Mouse (Mus musculus) forebrain, embryonic 15.5 days (tissue): ENCODE measurements at regions not wholly inside any gene's neighbourhood (a gene's known extent, or its start where the extent isn't known, plus 50 kb on each side); places are given as distances from the start of the nearest gene placed in this dataset.

Experiments
- ATAC-seq: fragments of 200-750 bp; cut with Nextera tagmentation; replicated peaks from 2 replicates; pipeline ENCODE4 v1.8.0; 2017; ENCODE audit warnings: mild to moderate bottlenecking, moderate TSS enrichment, moderate library complexity
- H3K27ac ChIP-seq: fragments of 300-500 bp; sonication (generic); replicated peaks from 2 replicates; pipeline ENCODE4 v1.5.1; 2015; ENCODE audit warnings: mild to moderate bottlenecking, inconsistent platforms
- H3K27me3 ChIP-seq: fragments of 300-500 bp; sonication (generic); 2 replicates; pipeline ENCODE4 v1.6.1; 2015; ENCODE audit warnings: inconsistent platforms
- H3K36me3 ChIP-seq: fragments of 300-500 bp; sonication (generic); 2 replicates; pipeline ENCODE4 v1.6.1; 2015; ENCODE audit warnings: mild to moderate bottlenecking, inconsistent platforms
- H3K4me1 ChIP-seq: fragments of 300-500 bp; sonication (generic); 2 replicates; pipeline ENCODE4 v1.6.1; 2015; ENCODE audit warnings: inconsistent platforms
- H3K4me2 ChIP-seq: fragments of 300-500 bp; sonication (generic); replicated peaks from 2 replicates; pipeline ENCODE4 v1.6.1; 2015; ENCODE audit warnings: mild to moderate bottlenecking, inconsistent platforms
- H3K4me3 ChIP-seq: fragments of 300-500 bp; sonication (generic); 2 replicates; pipeline ENCODE4 v1.5.1; 2015; ENCODE audit warnings: mild to moderate bottlenecking, inconsistent platforms
- H3K9ac ChIP-seq: fragments of 300-500 bp; sonication (generic); replicated peaks from 2 replicates; pipeline ENCODE4 v1.6.1; 2015; ENCODE audit warnings: mild to moderate bottlenecking, inconsistent platforms
- H3K9me3 ChIP-seq: fragments of 300-500 bp; sonication (generic); 2 replicates; pipeline ENCODE4 v1.6.1; 2016; ENCODE audit warnings: inconsistent platforms
- WGBS: fragments of 180-500 bp; shearing (Covaris S2); methylation state at CpG from one replicate; pipeline ENCODE4 v1.1.7; 2015; ENCODE audit warnings: mixed read lengths; 5-methylcytosine and 5-hydroxymethylcytosine counted together

GRCm38 (mm10) chr5:103374162-103374561 lies 50.8 kb upstream of the Ptpn13 start:
- WGBS: 88% methylated on average over 6 of the region's 6 CpGs
- no peak overlapping the region for H3K27ac ChIP-seq
- no peaks in the 10 kb centered on the region for H3K27me3 ChIP-seq
- H3K4me3 ChIP-seq: no peak overlapping the region
- no peak overlapping the region for H3K9ac ChIP-seq
- no peak for ATAC-seq
- H3K9me3 ChIP-seq: no peaks in the 10 kb centered on the region
- H3K4me2 ChIP-seq: no peak overlapping the region
- H3K36me3 ChIP-seq: no peaks in the 10 kb centered on the region
- H3K4me1 ChIP-seq: no peaks in the 10 kb centered on the region

- H3K9ac ChIP-seq: no peak overlapping the region
- H3K4me2 ChIP-seq: no peak overlapping the region
- no peaks in the 10 kb centered on the region for H3K36me3 ChIP-seq
- 94% methylated on average over 4 of the region's 4 CpGs for WGBS
- H3K27ac ChIP-seq: no peak overlapping the region
- no peak for ATAC-seq
- no peaks in the 10 kb centered on the region for H3K9me3 ChIP-seq
- no peaks in the 10 kb centered on the region for H3K27me3 ChIP-seq
- H3K4me3 ChIP-seq: no peak overlapping the region
- H3K4me1 ChIP-seq: no peaks in the 10 kb centered on the region
These were observed 51.9 kb upstream of the Ptpn13 start for GRCm38 (mm10) chr5:103373089-103373488.

- Histone ChIP-seq H3K9me3 (no peaks in the 10 kb centered on the region), H3K27me3 (no peaks in the 10 kb centered on the region), H3K4me1 (peaks cover under 1% of the 10 kb centered on the region; the same call in 1 of the 2 replicates), H3K36me3 (no peaks in the 10 kb centered on the region), H3K27ac (no peak overlapping the region), H3K9ac (no peak overlapping the region), H3K4me3 (no peak overlapping the region), H3K4me2 (no peak overlapping the region)
- no peak for ATAC-seq
- 76% methylated on average over 4 of the region's 4 CpGs for WGBS
These were observed 54.5 kb upstream of the Ptpn13 start for GRCm38 (mm10) chr5:103370456-103370855.

- Histone ChIP-seq H3K27me3 (no peaks in the 10 kb centered on the region), H3K4me2 (no peak overlapping the region), H3K27ac (no peak overlapping the region), H3K4me1 (peaks cover 14% of the 10 kb centered on the region), H3K4me3 (no peak overlapping the region), H3K36me3 (no peaks in the 10 kb centered on the region), H3K9ac (no peak overlapping the region), H3K9me3 (no peaks in the 10 kb centered on the region)
- WGBS: 75% methylated on average over 10 of the region's 10 CpGs
- ATAC-seq: no peak
These were observed 56.0 kb upstream of the Ptpn13 start for GRCm38 (mm10) chr5:103368993-103369392.

- Histone ChIP-seq H3K4me3 (no peak overlapping the region), H3K4me2 (no peak overlapping the region), H3K27ac (no peak overlapping the region), H3K9ac (no peak overlapping the region), H3K9me3 (no peaks in the 10 kb centered on the region), H3K27me3 (no peaks in the 10 kb centered on the region), H3K36me3 (no peaks in the 10 kb centered on the region), H3K4me1 (peaks cover 14% of the 10 kb centered on the region)
- WGBS: 65% methylated on average over 12 of the region's 12 CpGs
- no peak for ATAC-seq
These were observed 57.8 kb upstream of the Ptpn13 start for GRCm38 (mm10) chr5:103367201-103367671.

GRCm38 (mm10) chr5:103365700-103366448 lies 59.1 kb upstream of the Ptpn13 start:
- peaks cover 14% of the 10 kb centered on the region for H3K4me1 ChIP-seq
- no peak overlapping the region for H3K27ac ChIP-seq
- no peak overlapping the region for H3K9ac ChIP-seq
- ATAC-seq: no peak
- 82% methylated on average over 19 of the region's 19 CpGs for WGBS
- H3K4me2 ChIP-seq: no peak overlapping the region
- no peaks in the 10 kb centered on the region for H3K27me3 ChIP-seq
- no peak overlapping the region for H3K4me3 ChIP-seq
- H3K36me3 ChIP-seq: no peaks in the 10 kb centered on the region
- no peaks in the 10 kb centered on the region for H3K9me3 ChIP-seq

GRCm38 (mm10) chr5:103364791-103365699 lies 59.9 kb upstream of the Ptpn13 start:
- H3K4me2 ChIP-seq: peak overlapping the region; percentile 29
- no peak overlapping the region for H3K27ac ChIP-seq
- ATAC-seq: peak; percentile 77
- WGBS: 51% methylated on average over 21 of the region's 21 CpGs
- no peaks in the 10 kb centered on the region for H3K27me3 ChIP-seq
- no peak overlapping the region for H3K4me3 ChIP-seq
- H3K9ac ChIP-seq: no peak overlapping the region
- no peaks in the 10 kb centered on the region for H3K9me3 ChIP-seq
- peaks cover 14% of the 10 kb centered on the region for H3K4me1 ChIP-seq
- no peaks in the 10 kb centered on the region for H3K36me3 ChIP-seq

- H3K9me3 ChIP-seq: no peaks in the 10 kb centered on the region
- H3K27ac ChIP-seq: no peak overlapping the region
- no peak overlapping the region for H3K4me2 ChIP-seq
- WGBS: 85% methylated on average over 13 of the region's 13 CpGs
- peaks cover 14% of the 10 kb centered on the region for H3K4me1 ChIP-seq
- ATAC-seq: no peak
- H3K36me3 ChIP-seq: no peaks in the 10 kb centered on the region
- H3K27me3 ChIP-seq: no peaks in the 10 kb centered on the region
- H3K4me3 ChIP-seq: no peak overlapping the region
- H3K9ac ChIP-seq: no peak overlapping the region
These were observed 64.2 kb upstream of the Ptpn13 start for GRCm38 (mm10) chr5:103360775-103361247.

GRCm38 (mm10) chr5:103360360-103360759 lies 64.6 kb upstream of the Ptpn13 start:
- H3K4me3 ChIP-seq: no peak overlapping the region
- H3K27ac ChIP-seq: no peak overlapping the region
- H3K9ac ChIP-seq: no peak overlapping the region
- H3K9me3 ChIP-seq: no peaks in the 10 kb centered on the region
- no peaks in the 10 kb centered on the region for H3K27me3 ChIP-seq
- peaks cover 12% of the 10 kb centered on the region for H3K4me1 ChIP-seq
- 87% methylated on average over 10 of the region's 10 CpGs for WGBS
- H3K36me3 ChIP-seq: no peaks in the 10 kb centered on the region
- H3K4me2 ChIP-seq: no peak overlapping the region
- no peak for ATAC-seq

- no peak overlapping the region for H3K4me2 ChIP-seq
- H3K36me3 ChIP-seq: no peaks in the 10 kb centered on the region
- no peaks in the 10 kb centered on the region for H3K9me3 ChIP-seq
- 85% methylated on average over 5 of the region's 5 CpGs for WGBS
- H3K27ac ChIP-seq: no peak overlapping the region
- no peak overlapping the region for H3K9ac ChIP-seq
- no peak for ATAC-seq
- 0 out of 2 replicates have a peak, but pooled peaks cover 4% of the 10 kb centered on the region for H3K27me3 ChIP-seq
- no peaks in the 10 kb centered on the region for H3K4me1 ChIP-seq
- H3K4me3 ChIP-seq: no peak overlapping the region
These were observed 67.4 kb upstream of the Ptpn13 start for GRCm38 (mm10) chr5:103357558-103357957.

GRCm38 (mm10) chr5:103356500-103356899 lies 68.5 kb upstream of the Ptpn13 start:
- H3K4me1 ChIP-seq: no peaks in the 10 kb centered on the region
- H3K27ac ChIP-seq: no peak overlapping the region
- no peaks in the 10 kb centered on the region for H3K36me3 ChIP-seq
- 0 out of 2 replicates have a peak overlapping the region, but pooled peaks have one; percentile 29 for H3K4me2 ChIP-seq
- H3K27me3 ChIP-seq: 0 out of 2 replicates have a peak, but pooled peaks cover 4% of the 10 kb centered on the region
- WGBS: 59% methylated on average over 6 of the region's 6 CpGs
- no peaks in the 10 kb centered on the region for H3K9me3 ChIP-seq
- ATAC-seq: peak; percentile 67; the same call in 1 of the 2 replicates
- H3K9ac ChIP-seq: no peak overlapping the region
- H3K4me3 ChIP-seq: peak overlapping the region; percentile 10; the same call in 1 of the 2 replicates
